Mouse (Mus musculus) left cerebral cortex, postnatal 14 days (tissue): Measurements from ENCODE around the gene Stab1. TPM values are rescaled to one million over a fixed set of nuclear protein-coding genes. Genes with fewer than 3 reads are reported as not detected.

Source experiments
- DNase-seq, 2 experiments: peaks; one replicate each; pipeline ENCODE4 v3.0.0; 2021 to 2022; ENCODE audit warnings: low spot score in 2 of 2, mixed read lengths in 1 of 2
- intact Hi-C: fragments of 180-260 bp; cut with DNase I; formaldehyde crosslinking; loops from one replicate; pipeline ENCODE4 v1.15.1; 2025
- total RNA-seq, 2 experiments: library from RNA; stranded (reverse); gene quantifications; 2 replicates each; pipeline ENCODE4 v1.2.3; 2021

Stab1 gene
- total RNA-seq, 2 experiments from 2014 or later: 26.8 to 31.4 TPM

DNA sequence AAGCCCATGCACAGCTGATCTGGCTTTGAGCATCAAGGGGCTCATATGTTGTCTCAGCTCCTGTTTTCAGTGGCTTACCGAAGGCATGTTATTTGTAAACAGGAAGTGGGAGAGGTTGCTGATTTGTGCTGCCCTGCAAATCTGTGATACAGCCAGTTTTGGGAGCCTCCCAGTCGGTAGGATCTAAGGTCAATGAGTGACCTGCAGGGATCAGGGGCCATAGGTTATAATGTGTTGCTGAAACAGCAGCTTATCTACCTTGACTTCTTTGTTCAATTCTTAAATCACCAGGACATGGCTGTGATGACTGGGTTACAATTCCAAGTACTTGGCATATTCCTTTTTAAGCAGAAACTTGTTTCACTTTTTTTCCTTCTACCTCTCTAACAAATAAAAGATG lies 52.9 kb downstream of the Stab1 start:
- DNase-seq: no peak
- intact Hi-C loops: no loop called here

DNA sequence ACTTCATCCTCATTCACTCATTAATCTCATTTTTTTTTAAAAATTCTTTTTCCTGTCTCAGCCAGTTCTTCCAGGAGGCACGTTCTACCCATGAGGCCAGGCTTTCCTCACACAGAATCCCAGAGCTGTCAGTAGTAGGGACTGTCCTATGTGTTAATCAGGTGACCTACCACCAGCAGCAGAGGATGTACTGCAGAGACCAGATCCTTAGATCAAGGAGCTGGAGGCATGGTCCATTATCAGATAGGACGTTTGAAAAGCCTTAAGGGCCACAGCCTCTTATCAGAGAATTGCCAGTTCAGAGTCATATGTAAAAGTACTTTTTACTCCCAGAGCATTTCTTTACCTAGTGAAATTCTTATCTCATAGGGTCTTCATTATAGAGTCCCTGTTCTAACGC lies 54.4 kb downstream of the Stab1 start:
- no peak for DNase-seq
- intact Hi-C loops: no loop called here

DNA sequence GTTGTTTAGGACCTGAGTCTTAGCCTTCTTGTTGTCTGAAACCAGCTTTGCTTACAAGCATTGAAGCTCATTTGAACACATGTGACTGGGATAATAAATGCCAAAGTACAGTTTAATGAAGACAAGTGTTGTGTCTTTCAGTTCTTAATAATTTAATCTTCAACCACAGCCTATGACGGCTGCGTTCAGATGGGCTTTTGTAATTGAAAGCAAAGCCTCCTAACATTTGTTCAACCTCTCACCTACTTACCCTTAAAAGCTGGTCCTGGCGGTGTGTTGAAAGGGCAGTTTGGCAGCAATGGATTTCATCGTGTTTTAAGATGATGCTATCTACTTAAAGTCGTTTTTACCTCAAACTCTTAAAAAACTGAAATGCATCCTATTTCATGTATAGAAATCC lies 56.3 kb downstream of the Stab1 start:
- intact Hi-C loops: no loop called here
- no peak for DNase-seq

DNA sequence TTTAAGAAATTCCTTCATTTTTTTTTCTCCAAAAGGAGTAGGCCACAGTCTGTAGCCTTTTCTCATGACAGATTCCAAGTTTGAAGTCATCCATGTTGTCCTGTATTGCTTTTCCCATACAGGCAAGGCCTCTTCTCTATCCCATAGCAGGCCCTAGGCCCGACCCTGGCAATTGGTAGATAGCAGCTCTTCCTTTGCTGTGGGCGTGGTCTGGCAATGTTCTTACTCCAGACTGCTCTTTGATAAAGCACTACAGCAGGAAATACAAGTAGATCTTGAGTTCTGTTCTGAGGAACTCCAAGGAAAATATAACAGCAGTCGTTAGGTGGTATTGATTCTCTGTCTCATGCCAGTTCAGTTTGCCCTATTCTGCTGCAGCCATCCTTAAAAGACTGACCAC lies 57.8 kb downstream of the Stab1 start:
- no peak for DNase-seq
- intact Hi-C loops: no loop called here

DNA sequence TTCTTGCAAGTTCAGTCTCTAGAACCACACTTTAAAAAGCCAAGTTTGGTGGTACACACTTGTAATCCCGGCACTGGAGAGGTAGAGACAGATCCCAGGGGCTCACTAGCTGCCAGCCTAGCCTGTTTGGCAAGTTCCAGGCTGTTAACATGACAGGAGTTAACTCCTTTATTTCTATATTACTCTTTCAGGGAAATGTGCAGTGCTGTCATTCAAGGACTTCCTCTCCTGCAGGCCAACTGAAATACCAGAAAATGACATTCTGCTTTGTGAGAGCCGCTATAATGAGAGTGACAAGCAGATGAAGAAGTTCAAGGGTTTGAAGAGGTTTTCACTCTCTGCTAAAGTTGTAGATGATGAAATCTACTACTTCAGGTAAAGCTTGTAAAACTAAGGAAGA lies 63.3 kb downstream of the Stab1 start:
- no peak for DNase-seq
- intact Hi-C loops: no loop called here

DNA sequence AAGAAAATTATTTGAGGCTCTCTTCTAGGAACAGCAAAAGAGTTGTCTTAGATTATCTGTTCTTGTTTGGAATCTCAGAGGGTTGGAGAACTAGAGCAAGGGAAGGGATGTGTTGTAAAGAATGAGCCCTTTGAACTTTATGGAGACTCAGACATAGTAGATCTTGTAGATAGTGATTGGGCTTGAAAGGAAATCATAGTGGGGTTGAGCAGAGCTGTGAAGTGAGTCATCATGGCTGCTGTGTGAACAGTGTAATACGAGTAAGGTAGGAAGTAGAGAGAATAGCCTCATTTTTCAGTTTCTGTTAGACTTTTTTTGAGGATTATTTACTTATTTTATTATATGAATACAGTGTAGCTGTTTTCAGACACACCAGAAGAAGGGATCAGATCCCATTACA lies 78.5 kb downstream of the Stab1 start:
- intact Hi-C loops: loop anchor here (10.0 kb wide), 1 partner anchor 55 kb away; no protein-coding TSS in a partner anchor
- DNase-seq: no peak

Other genes with a start within 250 kb of the Stab1 start
- gene Itih3, start 244.9 kb downstream of the Stab1 start, total RNA-seq: 10 to 100 TPM in 1 of 2 experiments, 1 to 10 TPM in 1; 8.1 to 12.0 TPM
- gene Itih1, start 225.4 kb downstream of the Stab1 start, total RNA-seq: not detected
- 10 to 100 TPM; 14.0 to 14.1 TPM for gene Nek4, start 217.3 kb downstream of the Stab1 start, total RNA-seq
- gene Glt8d1, start 167.2 kb downstream of the Stab1 start, total RNA-seq: 10 to 100 TPM; 27.2 to 30.7 TPM
- 100 to 1,000 TPM; 171 to 175 TPM for gene Spcs1, start 167.0 kb downstream of the Stab1 start, total RNA-seq
- 10 to 100 TPM; 50.7 to 53.6 TPM for gene Pbrm1, start 149.5 kb downstream of the Stab1 start, total RNA-seq
- gene Gnl3, start 149.5 kb downstream of the Stab1 start, total RNA-seq: 10 to 100 TPM; 44.4 to 45.4 TPM
- gene Smim4, start 39.7 kb downstream of the Stab1 start, total RNA-seq: 10 to 100 TPM; 27.3 to 28.2 TPM
- 1 to 10 TPM; 5.7 to 6.4 TPM for gene Nt5dc2, start 37.6 kb downstream of the Stab1 start, total RNA-seq
- 10 to 100 TPM; 25.5 to 36.3 TPM for gene Tnnc1, start 39.7 kb upstream of the Stab1 start, total RNA-seq
- gene Nisch, start 48.3 kb upstream of the Stab1 start, total RNA-seq: 100 to 1,000 TPM; 393 to 408 TPM
- gene Sema3g, start 49.2 kb upstream of the Stab1 start, total RNA-seq: 1 to 10 TPM; 4.8 to 5.8 TPM
- gene Phf7, start 82.7 kb upstream of the Stab1 start, total RNA-seq: 1 to 10 TPM; 3.5 to 4.2 TPM
- gene Bap1, start 82.8 kb upstream of the Stab1 start, total RNA-seq: 100 to 1,000 TPM; 132 to 133 TPM
- gene Dnah1, start 155.3 kb upstream of the Stab1 start, total RNA-seq: 1 to 10 TPM; 2.0 to 3.0 TPM
- gene Capn7, start 168.0 kb upstream of the Stab1 start, total RNA-seq: 10 to 100 TPM; 34.3 to 36.7 TPM